Mouse (Mus musculus) stomach, embryonic 16.5 days (tissue): ENCODE data around the gene Fpgs. TPM values are rescaled to one million over a fixed set of nuclear protein-coding genes. Genes with fewer than 3 reads are reported as not detected.

Experiments used
- ATAC-seq: fragments of 200-750 bp; cut with Nextera tagmentation; 2 replicates; pipeline ENCODE4 v1.8.0; 2017; ENCODE audit warnings: moderate number of reproducible peaks, moderate TSS enrichment; ENCODE audit not compliant: insufficient read depth, low FRiP score
- H3K27ac ChIP-seq: fragments of 300-500 bp; sonication (generic); 2 replicates; pipeline ENCODE4 v1.5.1; 2014; ENCODE audit warnings: low read length
- H3K27me3 ChIP-seq: fragments of 300-500 bp; sonication (generic); 2 replicates; pipeline ENCODE4 v1.6.1; 2014; ENCODE audit warnings: low read length, control low read depth, mixed read lengths; ENCODE audit not compliant: control insufficient read depth, insufficient read depth
- H3K36me3 ChIP-seq: fragments of 300-500 bp; sonication (generic); 2 replicates; pipeline ENCODE4 v1.6.1; 2014; ENCODE audit warnings: low read length; ENCODE audit not compliant: control insufficient read depth, insufficient read depth
- H3K4me1 ChIP-seq: fragments of 300-500 bp; sonication (generic); 2 replicates; pipeline ENCODE4 v1.6.1; 2014; ENCODE audit warnings: low read length, control low read depth, mixed read lengths; ENCODE audit not compliant: control insufficient read depth, insufficient read depth
- H3K4me2 ChIP-seq: fragments of 300-500 bp; sonication (generic); 2 replicates; pipeline ENCODE4 v1.6.1; 2014; ENCODE audit warnings: low read depth, low read length, mixed read lengths
- H3K4me3 ChIP-seq: fragments of 300-500 bp; sonication (generic); replicated peaks from 2 replicates; pipeline ENCODE4 v1.5.1; 2014; ENCODE audit warnings: mild to moderate bottlenecking, low read length
- H3K9ac ChIP-seq: fragments of 300-500 bp; sonication (generic); 2 replicates; pipeline ENCODE4 v1.6.1; 2014; ENCODE audit warnings: low read length
- H3K9me3 ChIP-seq: fragments of 300-500 bp; sonication (generic); replicated peaks from 2 replicates; pipeline ENCODE4 v1.6.1; 2016; ENCODE audit warnings: low read length, control low read depth; ENCODE audit not compliant: control insufficient read depth
- WGBS: fragments of 180-500 bp; shearing (Covaris S2); extraction: QIAGEN DNeasy Blood & Tissue Kit; methylation state at CpG from one replicate; pipeline ENCODE4 v1.1.7; 2014; 5-methylcytosine and 5-hydroxymethylcytosine counted together
- polyA plus RNA-seq: library from polyadenylated mRNA; unstranded; fragments of >200 nt; fragmentation: Nextera tagmentation; extraction: Ambion mirVana; gene quantifications from 2 replicates; pipeline ENCODE4 v1.2.1, GENCODE M21; 2015

The Fpgs gene
- polyA plus RNA-seq, 1 experiment from 2014 or later, result 30.6 TPM

DNA sequence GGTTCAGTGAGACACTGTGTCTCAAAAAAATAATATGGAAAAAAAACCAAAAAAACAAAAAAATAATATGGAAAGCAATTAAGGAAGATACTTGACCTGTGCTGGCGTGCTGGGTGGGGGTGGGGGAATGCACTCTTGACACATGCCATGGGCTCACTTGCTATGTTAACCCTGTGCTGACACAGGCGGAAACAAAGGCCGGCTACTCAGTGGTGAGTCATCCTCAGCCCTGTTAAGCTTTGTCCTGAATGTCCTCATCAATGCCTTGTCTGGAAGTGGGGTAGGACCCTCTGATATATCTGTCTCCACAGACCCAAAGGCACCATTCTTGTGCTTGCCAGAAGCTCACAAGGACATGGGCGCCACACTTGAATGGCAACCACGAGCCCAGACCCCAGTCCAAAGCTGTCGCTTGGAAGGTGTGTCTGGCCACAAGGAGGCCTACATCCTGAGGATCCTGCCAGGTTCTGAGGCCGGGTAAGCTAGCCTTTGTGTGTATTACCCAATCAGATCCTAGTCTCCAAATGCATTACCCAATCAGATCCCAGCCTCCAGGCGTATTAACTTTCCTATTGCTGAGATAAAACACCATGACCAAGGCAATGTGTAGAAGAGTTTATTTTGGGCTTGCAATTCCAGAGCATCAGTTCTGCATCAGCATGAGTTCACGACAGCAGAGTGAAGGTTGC lies 31.9 kb downstream of the Fpgs start:
- no peak overlapping the region for H3K4me2 ChIP-seq
- H3K4me3 ChIP-seq, result no peak overlapping the region
- H3K9me3 ChIP-seq, result no peaks in the 10 kb centered on the region
- 68% methylated on average over 9 of the region's 9 CpGs for WGBS
- H3K36me3 ChIP-seq, result peaks cover 3% of the 10 kb centered on the region; the same call in 1 of the 2 replicates
- ATAC-seq, result no peak
- no peak overlapping the region for H3K9ac ChIP-seq
- H3K27ac ChIP-seq, result no peak overlapping the region
- H3K27me3 ChIP-seq, result no peaks in the 10 kb centered on the region
- peaks cover 4% of the 10 kb centered on the region; the same call in 1 of the 2 replicates for H3K4me1 ChIP-seq

DNA sequence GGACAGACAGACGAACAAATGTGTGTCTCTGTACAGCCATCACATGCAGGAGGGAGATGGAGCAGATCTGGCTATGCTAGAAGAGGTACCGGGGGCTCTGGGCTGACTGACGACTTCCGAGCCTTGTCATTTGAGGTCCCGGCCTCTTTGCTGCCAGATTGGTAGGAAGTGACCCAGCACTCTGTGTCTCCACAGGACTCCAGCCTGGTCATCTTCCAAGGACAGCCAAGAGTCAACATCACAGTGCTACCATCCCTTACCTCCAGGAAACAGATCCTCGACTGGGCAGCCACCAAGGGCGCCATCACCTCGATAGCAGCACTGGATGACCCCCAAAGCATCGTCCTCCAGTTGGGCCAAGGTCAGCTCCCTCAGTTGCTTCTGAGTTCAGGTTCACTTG lies 32.8 kb downstream of the Fpgs start:
- Histone ChIP-seq H3K4me2 (no peak overlapping the region), H3K36me3 (peaks cover 3% of the 10 kb centered on the region; the same call in 1 of the 2 replicates), H3K27me3 (no peaks in the 10 kb centered on the region), H3K9me3 (no peaks in the 10 kb centered on the region), H3K9ac (no peak overlapping the region), H3K4me3 (no peak overlapping the region), H3K27ac (no peak overlapping the region), H3K4me1 (peaks cover 4% of the 10 kb centered on the region; the same call in 1 of the 2 replicates)
- 88% methylated on average over 9 of the region's 9 CpGs for WGBS
- ATAC-seq, result no peak

DNA sequence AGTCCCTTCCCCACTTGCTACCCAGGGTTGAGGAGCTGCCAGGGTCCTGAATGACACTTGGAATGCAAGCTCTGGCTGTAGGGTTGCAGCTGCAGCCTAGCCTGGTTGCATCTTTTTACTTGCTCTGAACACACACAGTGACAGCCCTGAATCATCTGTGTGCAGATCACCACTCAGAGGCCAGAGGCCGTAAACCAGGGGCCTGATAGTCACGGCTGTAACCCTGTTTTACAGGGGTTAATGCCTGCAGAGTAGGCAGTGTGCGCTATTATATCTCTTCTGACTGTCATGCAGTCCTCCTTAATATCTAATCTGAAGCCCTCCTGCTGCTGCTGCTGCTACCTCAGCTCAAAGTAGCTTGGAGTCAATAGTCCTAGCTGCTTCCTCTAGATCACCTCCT lies 34.1 kb downstream of the Fpgs start:
- Histone ChIP-seq H3K9ac (no peak overlapping the region), H3K4me2 (no peak overlapping the region), H3K4me1 (peaks cover 4% of the 10 kb centered on the region; the same call in 1 of the 2 replicates), H3K9me3 (no peaks in the 10 kb centered on the region), H3K27me3 (no peaks in the 10 kb centered on the region), H3K36me3 (no peaks in the 10 kb centered on the region), H3K4me3 (no peak overlapping the region), H3K27ac (no peak overlapping the region)
- WGBS, result 72% methylated on average over 3 of the region's 3 CpGs
- ATAC-seq, result no peak

DNA sequence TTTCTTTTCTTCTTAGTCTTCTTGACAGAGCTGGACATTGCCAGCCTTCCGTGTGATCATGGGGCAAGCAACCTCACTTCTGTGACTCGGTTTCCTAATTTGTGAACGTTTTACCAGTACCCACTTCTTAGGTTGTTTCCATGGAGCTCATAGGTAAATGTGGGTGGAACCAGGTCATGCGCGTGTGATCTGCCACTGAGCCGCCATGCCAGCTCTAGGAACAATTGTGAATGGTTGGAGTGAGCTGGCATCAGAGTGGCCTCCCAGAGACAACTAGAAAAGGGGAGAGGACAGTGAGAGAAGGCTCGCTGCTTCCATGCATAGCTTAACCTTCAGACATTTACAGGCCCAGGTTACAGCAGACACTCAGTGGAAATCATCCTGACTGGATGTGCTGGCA lies 35.8 kb downstream of the Fpgs start:
- Histone ChIP-seq H3K27ac (peak overlapping the region; percentile 19; the same call in 1 of the 2 replicates), H3K27me3 (no peaks in the 10 kb centered on the region), H3K9me3 (no peaks in the 10 kb centered on the region), H3K4me3 (no peak overlapping the region), H3K4me1 (peaks cover 4% of the 10 kb centered on the region; the same call in 1 of the 2 replicates), H3K9ac (no peak overlapping the region), H3K4me2 (no peak overlapping the region), H3K36me3 (no peaks in the 10 kb centered on the region)
- no peak for ATAC-seq
- 89% methylated on average over 7 of the region's 7 CpGs for WGBS

DNA sequence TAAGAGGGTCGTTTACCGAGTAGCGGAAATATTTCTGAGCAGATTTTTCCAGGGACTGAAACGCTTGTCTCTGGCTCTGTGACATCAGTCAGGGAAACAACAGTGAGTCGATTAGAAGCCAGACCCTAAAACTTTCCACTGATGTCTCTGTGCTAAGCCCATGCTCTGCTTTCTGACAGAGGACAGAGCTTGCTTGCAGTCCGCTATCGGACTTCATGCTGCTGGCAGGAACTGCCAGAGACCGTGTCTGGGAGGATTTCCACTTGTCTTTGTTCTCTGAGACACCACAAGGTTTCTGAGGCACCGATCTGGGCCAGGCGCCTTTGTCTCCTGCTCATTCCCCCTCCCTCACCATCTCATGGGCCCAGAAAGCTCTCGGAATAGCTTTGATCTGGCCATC lies 36.2 kb downstream of the Fpgs start:
- 43% methylated on average over 11 of the region's 11 CpGs for WGBS
- ATAC-seq, result no peak
- Histone ChIP-seq H3K9me3 (no peaks in the 10 kb centered on the region), H3K27ac (peak overlapping the region; percentile 19; the same call in 1 of the 2 replicates), H3K4me2 (no peak overlapping the region), H3K36me3 (no peaks in the 10 kb centered on the region), H3K4me1 (peaks cover 4% of the 10 kb centered on the region; the same call in 1 of the 2 replicates), H3K9ac (no peak overlapping the region), H3K27me3 (no peaks in the 10 kb centered on the region), H3K4me3 (no peak overlapping the region)

DNA sequence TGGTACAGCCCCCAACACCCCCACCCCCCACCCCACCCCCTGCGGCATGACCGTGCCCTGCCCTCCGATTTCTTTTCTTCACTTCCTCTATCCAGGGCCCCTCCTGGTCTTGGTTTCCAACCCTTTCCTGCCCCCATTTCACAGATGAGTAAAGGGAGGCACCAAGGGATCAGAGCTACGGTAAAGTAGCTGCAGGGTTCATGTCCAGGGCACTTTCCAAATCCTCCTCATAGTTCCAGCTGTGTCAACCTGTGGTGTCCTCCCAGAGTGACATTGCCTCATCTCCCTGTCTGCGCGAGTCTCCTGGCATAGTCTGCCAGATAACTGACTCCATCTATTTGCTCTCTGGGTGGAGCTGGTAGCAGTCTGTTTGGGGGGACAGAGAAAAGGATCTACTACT lies 38.1 kb downstream of the Fpgs start:
- Histone ChIP-seq H3K4me1 (peaks cover 11% of the 10 kb centered on the region), H3K4me3 (no peak overlapping the region), H3K27ac (no peak overlapping the region), H3K27me3 (no peaks in the 10 kb centered on the region), H3K9me3 (no peaks in the 10 kb centered on the region), H3K9ac (no peak overlapping the region), H3K36me3 (no peaks in the 10 kb centered on the region), H3K4me2 (no peak overlapping the region)
- 81% methylated on average over 6 of the region's 6 CpGs for WGBS
- no peak for ATAC-seq

DNA sequence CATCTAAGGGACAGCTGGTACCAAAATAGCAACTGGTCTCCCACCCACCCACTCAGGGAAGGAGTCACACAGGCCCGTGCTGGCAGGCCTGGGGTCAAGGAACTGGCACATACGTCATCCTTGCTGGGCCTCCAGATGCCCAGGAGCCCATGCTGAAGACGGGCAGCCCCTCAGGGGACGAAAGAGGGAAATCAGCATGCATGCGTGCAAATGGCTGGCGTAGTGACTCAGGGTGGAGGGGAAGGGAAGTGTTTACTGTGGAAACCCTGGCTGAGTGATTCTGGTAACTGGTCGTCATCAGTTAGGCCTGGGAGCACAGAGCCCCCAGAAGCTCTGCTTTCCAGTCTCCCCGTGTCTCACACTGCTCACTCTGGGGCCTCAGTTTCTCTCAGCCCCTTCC lies 38.6 kb downstream of the Fpgs start:
- Histone ChIP-seq H3K9ac (no peak overlapping the region), H3K4me1 (peaks cover 11% of the 10 kb centered on the region), H3K9me3 (no peaks in the 10 kb centered on the region), H3K27me3 (no peaks in the 10 kb centered on the region), H3K27ac (no peak overlapping the region), H3K4me2 (no peak overlapping the region), H3K4me3 (no peak overlapping the region), H3K36me3 (no peaks in the 10 kb centered on the region)
- WGBS, result 67% methylated on average over 8 of the region's 8 CpGs
- no peak for ATAC-seq

DNA sequence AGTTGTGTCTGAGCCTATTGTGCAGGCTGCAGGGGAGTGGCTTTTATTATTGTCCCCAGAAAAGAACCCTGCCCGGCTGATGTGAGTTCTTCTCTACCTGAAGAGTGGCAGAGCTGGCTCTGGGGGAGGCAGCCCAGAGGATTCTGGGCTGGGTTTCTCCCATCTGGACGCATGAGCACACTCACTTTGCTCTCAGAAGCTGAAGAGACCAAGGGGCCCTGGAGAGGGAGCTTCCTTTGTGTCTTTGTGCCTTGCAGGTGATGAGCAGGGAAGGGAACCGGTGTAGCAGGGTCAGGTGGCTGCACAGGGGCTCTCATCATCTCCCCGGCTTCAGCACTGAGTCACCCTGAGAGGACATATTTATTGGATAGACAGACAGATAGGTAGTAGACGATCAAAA lies 41.7 kb downstream of the Fpgs start:
- Histone ChIP-seq H3K4me3 (no peak overlapping the region), H3K4me1 (peaks cover 11% of the 10 kb centered on the region), H3K36me3 (no peaks in the 10 kb centered on the region), H3K27me3 (no peaks in the 10 kb centered on the region), H3K9me3 (no peaks in the 10 kb centered on the region), H3K27ac (peak overlapping the region; percentile 74), H3K4me2 (no peak overlapping the region), H3K9ac (peak overlapping the region; percentile 42)
- WGBS, result 46% methylated on average over 5 of the region's 5 CpGs
- 0 out of 2 replicates have a peak, but pooled peaks have one; percentile 6 for ATAC-seq

DNA sequence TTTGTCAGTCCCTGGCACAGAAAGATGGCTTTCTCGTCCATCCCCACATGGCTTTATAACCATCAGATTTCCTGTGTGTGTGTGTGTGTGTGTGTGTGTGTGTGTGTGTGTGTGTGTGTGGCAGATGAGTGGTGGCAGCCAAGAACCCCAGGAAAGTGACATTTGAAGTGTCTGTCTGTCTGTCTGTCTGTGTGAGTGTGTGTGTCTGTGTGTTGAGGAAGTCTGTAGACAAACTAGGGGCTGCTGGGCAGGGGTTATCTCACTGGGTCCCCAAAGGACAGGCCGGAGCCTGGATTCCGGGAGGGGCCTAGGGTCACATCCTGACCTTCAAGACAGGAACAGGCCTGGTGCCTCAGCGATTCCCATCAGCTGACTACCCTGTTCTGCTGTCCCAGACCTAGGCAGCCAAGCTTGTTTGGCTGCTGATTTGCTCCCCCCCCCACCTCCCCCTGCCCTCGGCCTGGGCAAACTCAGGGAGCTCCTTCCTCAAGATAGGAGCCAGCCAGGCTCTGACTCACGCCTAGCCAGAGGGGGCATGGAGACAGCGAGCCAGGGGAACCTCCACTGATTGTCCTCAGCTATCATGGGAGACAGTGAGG lies 42.3 kb downstream of the Fpgs start:
- no peaks in the 10 kb centered on the region for H3K27me3 ChIP-seq

More for the DNA sequence above, 42.3 kb downstream of the Fpgs start:
- Histone ChIP-seq H3K4me2 (no peak overlapping the region), H3K4me3 (no peak overlapping the region), H3K36me3 (no peaks in the 10 kb centered on the region), H3K4me1 (peaks cover 11% of the 10 kb centered on the region), H3K9me3 (no peaks in the 10 kb centered on the region), H3K27ac (peak overlapping the region; percentile 74), H3K9ac (peak overlapping the region; percentile 42)
- 26% methylated on average over 7 of the region's 7 CpGs for WGBS
- ATAC-seq, result peak; percentile 63
